Mouse (Mus musculus) CH12.LX (cell line): ENCODE results near the gene Prr36. TPM values are rescaled to one million over a fixed set of nuclear protein-coding genes. Genes with fewer than 3 reads are reported as not detected.

Experiments
- DNase-seq: peaks from one replicate; pipeline ENCODE4 v3.0.0-alpha.2; 2013; ENCODE audit errors: extremely low read depth
- H3K27ac ChIP-seq: 2 replicates; pipeline ENCODE4 v1.5.1; 2012; ENCODE audit warnings: low read depth, mild to moderate bottlenecking, control low read depth, moderate library complexity; ENCODE audit not compliant: insufficient read depth
- H3K27me3 ChIP-seq: replicated peaks from 2 replicates; pipeline ENCODE3; 2012; ENCODE audit warnings: inconsistent platforms
- H3K36me3 ChIP-seq, 2 experiments: replicated peaks in 1 of 2; 2 replicates each; pipeline versions ENCODE3 to v1.6.1; 2012; ENCODE audit warnings: inconsistent platforms in 1 of 2, low read length in 1 of 2, mild to moderate bottlenecking in 1 of 2, mixed read lengths in 1 of 2, moderate library complexity in 1 of 2; ENCODE audit not compliant: control insufficient read depth in 1 of 2, insufficient read depth in 1 of 2
- H3K4me1 ChIP-seq, 2 experiments: 2 replicates each; pipeline ENCODE4 v1.6.1; 2012; ENCODE audit warnings: inconsistent platforms in 1 of 2, moderate library complexity in 1 of 2; ENCODE audit not compliant: insufficient read depth in 2 of 2, control insufficient read depth in 1 of 2
- H3K4me2 ChIP-seq: 2 replicates; pipeline ENCODE4 v1.6.1; 2012; ENCODE audit warnings: low read depth, mild to moderate bottlenecking, control low read depth; ENCODE audit not compliant: poor library complexity, insufficient read depth, severe bottlenecking
- H3K4me3 ChIP-seq, 3 experiments: fragments of 150-350 bp in 1 of 3; sonication (generic) in 1 of 3; replicated peaks in 1 of 3; 2 replicates each; pipeline versions ENCODE3 to v1.5.1; 2011 to 2012; ENCODE audit warnings: low read depth in 2 of 3, low read length in 2 of 3, mild to moderate bottlenecking in 2 of 3, moderate library complexity in 2 of 3, control low read depth in 1 of 3, improper control_type of control experiment in 1 of 3, inconsistent platforms in 1 of 3, mixed read lengths in 1 of 3; ENCODE audit not compliant: poor library complexity in 1 of 3
- H3K79me2 ChIP-seq: replicated peaks from 2 replicates; pipeline ENCODE4 v1.6.1; 2012; ENCODE audit warnings: mild to moderate bottlenecking, moderate library complexity; ENCODE audit not compliant: control insufficient read depth, poor library complexity, insufficient read depth, severe bottlenecking; ENCODE audit errors: extremely low read depth
- H3K9ac ChIP-seq: 2 replicates; pipeline ENCODE4 v1.6.1; 2012; ENCODE audit warnings: low read depth, mild to moderate bottlenecking, control low read depth, moderate library complexity; ENCODE audit not compliant: insufficient read depth
- H3K9me3 ChIP-seq: replicated peaks from 2 replicates; pipeline ENCODE3; 2012; ENCODE audit warnings: low read length, inconsistent platforms, mixed read lengths
- BHLHE40 ChIP-seq: IDR thresholded peaks from 2 replicates; pipeline ENCODE4 v1.6.1; 2011; ENCODE audit warnings: mild to moderate bottlenecking, low read depth, low read length, improper control_type of control experiment
- CHD1 ChIP-seq: IDR thresholded peaks from 2 replicates; pipeline ENCODE4 v1.6.1; 2012; ENCODE audit warnings: low read depth, low read length, improper control_type of control experiment, inconsistent platforms
- CHD2 ChIP-seq: IDR thresholded peaks from 2 replicates; pipeline ENCODE4 v1.6.1; 2011; ENCODE audit warnings: low read length, improper control_type of control experiment
- E2F4 ChIP-seq: IDR thresholded peaks from 2 replicates; pipeline ENCODE4 v1.6.1; 2011; ENCODE audit warnings: low read depth, low read length, improper control_type of control experiment; ENCODE audit not compliant: insufficient replicate concordance
- ELF1 ChIP-seq: IDR thresholded peaks from 2 replicates; pipeline ENCODE4 v1.6.1; 2014; ENCODE audit warnings: low read depth, mild to moderate bottlenecking, inconsistent platforms, low read length, improper control_type of control experiment
- HCFC1 ChIP-seq: IDR thresholded peaks from 2 replicates; pipeline ENCODE4 v1.6.1; 2012; ENCODE audit warnings: low read depth, mild to moderate bottlenecking, inconsistent platforms, low read length, improper control_type of control experiment
- IRF4 ChIP-seq: IDR thresholded peaks from 2 replicates; pipeline ENCODE4 v1.6.1; 2014; ENCODE audit warnings: low read depth, mild to moderate bottlenecking, inconsistent platforms, low read length, improper control_type of control experiment
- KAT2A ChIP-seq: IDR thresholded peaks from 2 replicates; pipeline ENCODE4 v1.6.1; 2012; ENCODE audit warnings: low read length, improper control_type of control experiment, inconsistent platforms; ENCODE audit not compliant: insufficient replicate concordance
- MAFK ChIP-seq: IDR thresholded peaks from 2 replicates; pipeline ENCODE4 v1.6.1; 2011; ENCODE audit warnings: low read length, improper control_type of control experiment; ENCODE audit not compliant: insufficient replicate concordance
- MAX ChIP-seq: IDR thresholded peaks from 2 replicates; pipeline ENCODE4 v1.6.1; 2011; ENCODE audit warnings: low read length, improper control_type of control experiment
- MYC ChIP-seq: IDR thresholded peaks from 2 replicates; pipeline ENCODE4 v1.6.1; 2011; ENCODE audit warnings: low read depth, mild to moderate bottlenecking, improper control_type of control experiment, low read length
- PAX5 ChIP-seq: IDR thresholded peaks from 2 replicates; pipeline ENCODE4 v1.6.1; 2012; ENCODE audit warnings: low read length, inconsistent platforms, mixed read lengths
- POLR2AphosphoS2 ChIP-seq: IDR thresholded peaks from 2 replicates; pipeline ENCODE4 v1.6.1; 2011; ENCODE audit warnings: low read depth, low read length, improper control_type of control experiment
- RAD21 ChIP-seq: IDR thresholded peaks from 2 replicates; pipeline ENCODE4 v1.6.1; 2011; ENCODE audit warnings: low read depth, mild to moderate bottlenecking, low read length, improper control_type of control experiment, moderate library complexity
- RCOR1 ChIP-seq: conservative IDR thresholded peaks from 2 replicates; pipeline ENCODE4 v1.6.1; 2012; ENCODE audit warnings: low read depth, mild to moderate bottlenecking, inconsistent platforms, low read length, improper control_type of control experiment
- SIN3A ChIP-seq: IDR thresholded peaks from 2 replicates; pipeline ENCODE4 v1.6.1; 2012; ENCODE audit warnings: low read length, improper control_type of control experiment, inconsistent platforms
- TBP ChIP-seq: conservative IDR thresholded peaks from 2 replicates; pipeline ENCODE4 v1.6.1; 2011; ENCODE audit warnings: low read depth, low read length, improper control_type of control experiment
- TCF12 ChIP-seq: IDR thresholded peaks from 2 replicates; pipeline ENCODE4 v1.6.1; 2014; ENCODE audit warnings: low read depth, mild to moderate bottlenecking, inconsistent platforms, low read length, improper control_type of control experiment
- USF1 ChIP-seq: IDR thresholded peaks from 2 replicates; pipeline ENCODE4 v1.6.1; 2014; ENCODE audit warnings: low read depth, mild to moderate bottlenecking, inconsistent platforms, low read length, improper control_type of control experiment
- ZC3H11A ChIP-seq: IDR thresholded peaks from 2 replicates; pipeline ENCODE4 v1.6.1; 2012; ENCODE audit warnings: low read depth, mild to moderate bottlenecking, inconsistent platforms, low read length, improper control_type of control experiment
- ZNF384 ChIP-seq: IDR thresholded peaks from 2 replicates; pipeline ENCODE4 v1.6.1; 2012; ENCODE audit warnings: low read depth, low read length, improper control_type of control experiment, inconsistent platforms
- dilution Hi-C: fragments of 300-500 bp; cut with MboI; formaldehyde crosslinking; loops from 2 replicates; pipeline ENCODE4 v1.14.3; 2020; ENCODE audit warnings: low sequenced_read_pairs; ENCODE audit not compliant: extremely low pct_unique_long_range_greater_than_20kb, extremely low pct_ligation_motif_present
- in situ Hi-C: fragments of 300-500 bp; cut with MboI; formaldehyde crosslinking; loops from 3 replicates; pipeline ENCODE4 v1.14.3; 2019; ENCODE audit warnings: low sequenced_read_pairs, low pct_ligation_motif_present, low pct_unique_long_range_greater_than_20kb, mixed read lengths
- polyA plus RNA-seq: library from polyadenylated mRNA; unstranded; fragments of >175 nt; gene quantifications from 2 replicates; pipeline ENCODE4 v1.2.1, GENCODE M21; 2012; ENCODE audit warnings: low read depth; ENCODE audit not compliant: insufficient read length
- total RNA-seq, 2 experiments: library from RNA; depleted of rRNA; stranded (reverse); fragments of 300-350 nt in 1 of 2; fragments of >200 nt in 1 of 2; gene quantifications; 2 replicates each; pipeline ENCODE4 v1.2.3; 2012 to 2014

The Prr36 gene
- total and polyA plus RNA-seq, 3 experiments: 0.05 to 0.59 (median 0.13) TPM

DNA sequence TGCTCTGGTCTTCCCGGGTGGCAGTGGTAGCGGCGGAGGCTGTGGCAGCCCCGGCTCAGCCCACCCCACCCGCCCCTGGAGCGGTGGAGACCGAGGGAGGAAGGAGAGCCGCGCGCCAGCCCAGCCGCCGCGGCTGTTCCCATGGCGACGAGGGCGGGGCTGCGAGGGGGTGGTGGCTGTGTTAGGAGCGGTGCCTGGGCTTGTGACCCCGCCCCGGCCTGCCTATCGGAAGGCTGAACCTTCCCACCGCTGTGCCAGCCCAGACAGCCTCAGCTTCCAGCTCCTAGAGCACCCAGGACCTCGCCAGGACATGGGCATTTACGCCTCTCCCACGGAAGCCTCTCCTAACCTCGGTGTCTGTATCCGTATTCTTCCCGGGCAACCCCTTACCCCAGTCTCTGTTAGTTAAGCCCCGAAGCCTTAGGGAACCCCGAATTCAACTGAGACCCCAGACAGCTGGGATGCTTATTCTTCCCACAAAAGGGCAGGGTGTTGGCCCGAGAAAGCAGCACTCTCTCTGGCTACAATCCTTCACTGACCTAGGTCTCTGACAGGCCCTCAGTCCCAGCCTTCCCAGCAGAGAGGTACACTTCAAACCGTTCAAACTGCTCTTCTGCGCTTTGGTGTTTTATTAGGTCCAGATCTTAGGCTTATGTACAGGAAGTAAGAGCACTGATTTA lies 42.0 kb upstream of the Prr36 start, which contains the start of gene Ctxn1:
Gene Ctxn1, minus strand, starts transcription at position 150 of the 680 bp plus-strand sequence.
- dilution Hi-C loops (no loop called here), in situ Hi-C loops (loop anchor here (10.0 kb wide), 1 partner anchor 56 kb away; no protein-coding TSS in a partner anchor)
- no peak within 1 kb of the TSS for H3K4me3 ChIP-seq
- no peak within 1 kb of the TSS for H3K9ac ChIP-seq
- no peaks in the 10 kb centered on the region for H3K27me3 ChIP-seq
- no peaks in the 10 kb centered on the region for H3K4me1 ChIP-seq
- H3K27ac ChIP-seq: no peak within 1 kb of the TSS
- peaks cover 81 to 99% of the 10 kb centered on the region in 2 experiments for H3K36me3 ChIP-seq
- H3K4me2 ChIP-seq: no peak within 1 kb of the TSS
- no peaks in the 10 kb centered on the region for H3K79me2 ChIP-seq
- H3K9me3 ChIP-seq: no peaks in the 10 kb centered on the region
- TF ChIP-seq CHD1 (no peak), ZC3H11A (no peak), HCFC1 (no peak), IRF4 (no peak), MAFK (no peak), ELF1 (no peak), TBP (no peak), SIN3A (no peak), PAX5 (no peak)
- DNase-seq: no peak

DNA sequence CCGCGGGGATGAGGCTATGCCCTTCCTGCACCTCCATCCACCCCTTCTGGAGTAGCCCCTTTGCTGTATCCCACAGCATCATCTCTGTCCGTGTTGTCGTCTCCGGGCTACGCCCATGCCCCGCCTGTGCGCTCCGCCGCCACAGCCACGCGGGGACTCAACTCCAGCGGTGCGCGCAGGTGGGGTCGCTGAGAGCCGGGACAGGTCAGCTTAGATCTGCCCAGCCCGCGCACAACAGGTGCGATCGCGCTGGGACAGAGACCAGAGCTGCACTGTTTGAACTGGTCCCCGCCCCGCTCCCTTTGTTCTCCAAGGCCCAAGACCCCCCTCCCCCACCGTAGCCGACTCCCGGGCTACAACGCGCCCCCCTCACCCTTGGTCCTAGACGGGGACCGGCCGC lies 41.4 kb upstream of the Prr36 start:
- TF ChIP-seq CHD1 (no peak), BHLHE40 (no peak), USF1 (no peak), PAX5 (no peak), MYC (no peak), RCOR1 (no peak), POLR2AphosphoS2 (no peak), KAT2A (no peak), RAD21 (no peak), ZNF384 (no peak), E2F4 (no peak), CHD2 (no peak), TCF12 (no peak), MAX (no peak), SIN3A (no peak), MAFK (no peak)
- TF ChIP-seq, all 38 proteins: peak for 0
- no peak overlapping the region for H3K27ac ChIP-seq
- no peaks in the 10 kb centered on the region for H3K79me2 ChIP-seq

More for the DNA sequence above, 41.4 kb upstream of the Prr36 start:
- DNase-seq: no peak
- Histone ChIP-seq H3K4me2 (no peak overlapping the region), H3K9ac (no peak overlapping the region), H3K4me3 (no peak overlapping the region), H3K27me3 (no peaks in the 10 kb centered on the region), H3K9me3 (no peaks in the 10 kb centered on the region), H3K36me3 (peaks cover 78 to 96% of the 10 kb centered on the region in 2 experiments), H3K4me1 (peaks cover 3 to 6% of the 10 kb centered on the region in 2 experiments)
- in situ Hi-C loops (loop anchor here (10.0 kb wide), 1 partner anchor 56 kb away; no protein-coding TSS in a partner anchor), dilution Hi-C loops (no loop called here)
